Comparison of ENCODE assay signal across 14 mouse cellular contexts in the genomic region with DNA sequence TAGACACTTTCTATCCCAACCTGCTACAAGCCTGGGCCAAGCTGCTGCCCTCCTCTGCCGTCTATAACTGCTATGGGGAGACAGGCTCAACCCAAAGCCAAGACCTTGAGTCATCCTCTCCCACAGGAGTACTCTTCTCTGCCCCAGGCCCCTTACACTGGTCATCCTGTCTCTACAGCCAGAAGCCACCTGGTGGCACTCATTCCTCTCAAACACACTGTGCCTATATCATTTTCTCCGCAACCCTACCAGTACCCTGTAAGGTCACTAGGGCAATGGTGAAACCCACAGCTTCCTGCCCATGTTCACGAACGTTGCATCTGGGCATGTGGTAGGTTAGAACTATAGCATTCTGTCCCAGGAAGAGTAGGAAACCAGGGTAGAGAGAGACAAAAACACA. TPM values are rescaled to one million over a fixed set of nuclear protein-coding genes. Genes with fewer than 3 reads are reported as not detected.
DNase-seq lines count a peak whose midpoint lies in the region; ATAC-seq and TF ChIP-seq lines count a peak whose summit lies in the region.
"Had no signal": no experiment of that assay in that cellular context is flagged by ENCODE, and none has a peak within 500 bp of the region (broad histone marks: within the 10 kb centered on the region; RNA-seq: fewer than 3 reads in every experiment).

No protein-coding gene starts in this region.

- TF ChIP-seq CTCF in liver, embryonic 14.5 days (IDR thresholded peaks at IDR 0.05; ENCODE audit: low read depth), result peak; percentile 30; the same call in 1 of the 2 replicates

- no peak for ATAC-seq in heart, embryonic 12.5 days (ENCODE audit: insufficient number of reproducible peaks, low FRiP score)
- ATAC-seq in heart, embryonic 11.5 days (replicated peaks; ENCODE audit: insufficient number of reproducible peaks, low FRiP score, low TSS enrichment), result no peak
- no peak for ATAC-seq in liver, embryonic 14.5 days (ENCODE audit: insufficient read depth)
- ATAC-seq in liver, embryonic 12.5 days, result no peak
- ATAC-seq: forebrain, embryonic 14.5 days had no signal

- no peak for TF ChIP-seq EP300 in liver, embryonic 14.5 days (IDR thresholded peaks at IDR 0.05; ENCODE audit: low read depth)

- H3K36me3 ChIP-seq in heart, embryonic 12.5 days, result peaks cover 50% of the 10 kb centered on the region
- peaks cover 21% of the 10 kb centered on the region for H3K36me3 ChIP-seq in heart, embryonic 11.5 days (ENCODE audit: control insufficient read depth, insufficient read depth, low read length)
- peaks cover 8% of the 10 kb centered on the region for H3K36me3 ChIP-seq in liver, embryonic 14.5 days (replicated peaks; ENCODE audit: control insufficient read depth, insufficient read depth, low read depth)
- peaks cover 63% of the 10 kb centered on the region for H3K36me3 ChIP-seq in liver, embryonic 12.5 days

- H3K9ac ChIP-seq in heart, embryonic 12.5 days, result no peak overlapping the region
- no peak overlapping the region for H3K9ac ChIP-seq in heart, embryonic 11.5 days (ENCODE audit: low read depth, low read length)
- H3K9ac ChIP-seq in liver, embryonic 14.5 days (replicated peaks), result no peak overlapping the region
- no peak overlapping the region for H3K9ac ChIP-seq in liver, embryonic 12.5 days
- H3K9ac ChIP-seq: embryonic facial prominence, embryonic 13.5 days; midbrain, embryonic 12.5 days had no signal

- no peak overlapping the region for H3K4me2 ChIP-seq in heart, embryonic 12.5 days
- no peak overlapping the region for H3K4me2 ChIP-seq in heart, embryonic 11.5 days
- no peak overlapping the region for H3K4me2 ChIP-seq in liver, embryonic 14.5 days (ENCODE audit: low read depth)
- H3K4me2 ChIP-seq in liver, embryonic 12.5 days, result no peak overlapping the region
- H3K4me2 ChIP-seq: embryonic facial prominence, embryonic 13.5 days; midbrain, embryonic 12.5 days had no signal

- H3K4me1 ChIP-seq in heart, embryonic 12.5 days (replicated peaks), result peaks cover 30% of the 10 kb centered on the region
- peaks cover 11% of the 10 kb centered on the region for H3K4me1 ChIP-seq in heart, embryonic 11.5 days (ENCODE audit: control insufficient read depth, insufficient read depth, low read length)
- no peaks in the 10 kb centered on the region for H3K4me1 ChIP-seq in liver, embryonic 14.5 days (replicated peaks; ENCODE audit: control insufficient read depth in 2 of 2, insufficient read depth in 2 of 2, low read length in 1 of 2)
- H3K4me1 ChIP-seq in liver, embryonic 12.5 days, result peaks cover 24% of the 10 kb centered on the region
- H3K4me1 ChIP-seq: midbrain, embryonic 12.5 days had no signal

- H3K27ac ChIP-seq in heart, embryonic 12.5 days (ENCODE audit: poor library complexity, severe bottlenecking), result peak overlapping the region; percentile 32
- no peak overlapping the region for H3K27ac ChIP-seq in heart, embryonic 11.5 days (ENCODE audit: low read depth, low read length)
- H3K27ac ChIP-seq in liver, embryonic 14.5 days, result no peak overlapping the region
- H3K27ac ChIP-seq in liver, embryonic 12.5 days, result no peak overlapping the region
- H3K27ac ChIP-seq: midbrain, embryonic 12.5 days had no signal

- no peak for DNase-seq in liver, embryonic 14.5 days (ENCODE audit: low read depth in 3 of 3, low spot score in 3 of 3)
- peak; percentile 36 for DNase-seq in adipocyte (ENCODE audit: low spot score)
- DNase-seq in thymus, postnatal 10 days (ENCODE audit: low spot score in 2 of 2), result peak; percentile 39 to 45
- DNase-seq in left cerebral cortex, adult 18-20 months (ENCODE audit: low spot score in 2 of 2), result no peak
- DNase-seq in gastrocnemius, postnatal 10 days, result no peak
- DNase-seq: cerebellum, adult 9-11 months; kidney, adult 11 months; right cerebral cortex, postnatal 14 days had no signal

- no peak overlapping the region for H3K4me3 ChIP-seq in heart, embryonic 12.5 days
- no peak overlapping the region for H3K4me3 ChIP-seq in heart, embryonic 11.5 days (ENCODE audit: low read depth, low read length)
- no peak overlapping the region for H3K4me3 ChIP-seq in liver, embryonic 14.5 days (ENCODE audit: insufficient read depth in 1 of 2, low read depth in 2 of 2, low read length in 2 of 2)
- H3K4me3 ChIP-seq in liver, embryonic 12.5 days, result no peak overlapping the region
- H3K4me3 ChIP-seq: embryonic facial prominence, embryonic 13.5 days; midbrain, embryonic 12.5 days had no signal

- H3K9me3 ChIP-seq in heart, embryonic 12.5 days (replicated peaks), result peaks cover 7% of the 10 kb centered on the region; the same call in 1 of the 2 replicates
- peaks cover 6% of the 10 kb centered on the region; the same call in 1 of the 2 replicates for H3K9me3 ChIP-seq in heart, embryonic 11.5 days (replicated peaks; ENCODE audit: control insufficient read depth, low read length)
- no peaks in the 10 kb centered on the region for H3K9me3 ChIP-seq in liver, embryonic 14.5 days (ENCODE audit: control insufficient read depth, low read length)
- 0 out of 2 replicates have a peak, but pooled peaks cover 5% of the 10 kb centered on the region for H3K9me3 ChIP-seq in liver, embryonic 12.5 days (replicated peaks)

- WGBS in heart, embryonic 12.5 days, result 66% methylated on average over 4 of the region's 4 CpGs
- WGBS in heart, embryonic 11.5 days (ENCODE audit: insufficient replicate concordance), result 73% methylated on average over 4 of the region's 4 CpGs
- 38% methylated on average over 4 of the region's 4 CpGs for WGBS in liver, embryonic 14.5 days (ENCODE audit: insufficient replicate concordance)
- 38% methylated on average over 4 of the region's 4 CpGs for WGBS in liver, embryonic 12.5 days (ENCODE audit: insufficient replicate concordance)

- no peaks in the 10 kb centered on the region for H3K27me3 ChIP-seq in heart, embryonic 12.5 days (replicated peaks)
- H3K27me3 ChIP-seq in heart, embryonic 11.5 days (ENCODE audit: control insufficient read depth, insufficient read depth, low read length), result no peaks in the 10 kb centered on the region
- H3K27me3 ChIP-seq in liver, embryonic 14.5 days (ENCODE audit: control insufficient read depth, insufficient read depth, low read length), result no peaks in the 10 kb centered on the region
- H3K27me3 ChIP-seq in liver, embryonic 12.5 days (replicated peaks), result no peaks in the 10 kb centered on the region
- H3K27me3 ChIP-seq: embryonic facial prominence, embryonic 13.5 days; midbrain, embryonic 12.5 days had no signal

RNA-seq across cellular contexts. Expression of a gene that starts 31.4 kb away (rescaled TPM):
- polyA plus RNA-seq in heart, embryonic 12.5 days (2016; fragmentation: Nextera tagmentation; extraction: Ambion mirVana), result 3.3 and 4.2 TPM in 2 replicates
- polyA plus RNA-seq in heart, embryonic 11.5 days (2014; fragmentation: Nextera tagmentation; extraction: Ambion mirVana), result 4.6 and 5.3 TPM in 2 replicates
- polyA plus RNA-seq in liver, embryonic 14.5 days (2012; rRNA removed), result 6.8 and 7.4 TPM in 2 replicates
- 2.2 and 2.3 TPM in 2 replicates for polyA plus RNA-seq in liver, embryonic 14.5 days (2014; fragmentation: Nextera tagmentation; extraction: Ambion mirVana)
- 2.7 TPM in 2 replicates for polyA plus RNA-seq in liver, embryonic 12.5 days (2016; fragmentation: Nextera tagmentation; extraction: Ambion mirVana)
- total RNA-seq in left cerebral cortex, adult 18-20 months (2021), result 1 to 10 TPM; 7.3 to 8.3 TPM
- 10 to 100 TPM; 40.7 to 44.1 TPM for total RNA-seq in gastrocnemius, postnatal 10 days (2021)

RNA-seq across cellular contexts. Expression of a gene that starts 53.2 kb away (rescaled TPM):
- polyA plus RNA-seq in heart, embryonic 12.5 days (2016; fragmentation: Nextera tagmentation; extraction: Ambion mirVana), result 25.7 and 26.7 TPM in 2 replicates
- 30.3 and 33.6 TPM in 2 replicates for polyA plus RNA-seq in heart, embryonic 11.5 days (2014; fragmentation: Nextera tagmentation; extraction: Ambion mirVana)
- 10.8 and 12.1 TPM in 2 replicates for polyA plus RNA-seq in liver, embryonic 14.5 days (2012; rRNA removed)
- 10.8 and 11.0 TPM in 2 replicates for polyA plus RNA-seq in liver, embryonic 14.5 days (2014; fragmentation: Nextera tagmentation; extraction: Ambion mirVana)
- polyA plus RNA-seq in liver, embryonic 12.5 days (2016; fragmentation: Nextera tagmentation; extraction: Ambion mirVana), result 16.4 and 16.5 TPM in 2 replicates
- total RNA-seq in left cerebral cortex, adult 18-20 months (2021), result 10 to 100 TPM; 31.7 to 32.1 TPM
- total RNA-seq in gastrocnemius, postnatal 10 days (2021), result 10 to 100 TPM; 19.5 to 26.6 TPM

Comparison
In these comparisons a context has a peak if more than half of its experiments do, and no peak if none do; other contexts are left out.
1. DNase-seq: peak in adipocyte (single experiment) and thymus, postnatal 10 days (2 of 2); none in liver, embryonic 14.5 days (0 of 3), left cerebral cortex, adult 18-20 months (0 of 2) and gastrocnemius, postnatal 10 days (single experiment).